Mouse (Mus musculus): Measurements from ENCODE around the gene Gm21870. TPM values are rescaled to one million over a fixed set of nuclear protein-coding genes. Genes with fewer than 3 reads are reported as not detected.
"Not testable (repeated sequence)": the region's sequence is repeated elsewhere in the genome, so short reads cannot be mapped to it uniquely, and the experiment has no call there.

The Gm21870 gene
- polyA plus RNA-seq (2014; fragmentation: Nextera tagmentation; extraction: Ambion mirVana), result not detected in 2 replicates

- H3K9me3 ChIP-seq (replicated peaks; ENCODE audit: control insufficient read depth, low read length); H3K4me3 ChIP-seq (ENCODE audit: low read depth, low read length); H3K27me3 ChIP-seq (ENCODE audit: control insufficient read depth, insufficient read depth, low read length); H3K4me2 ChIP-seq (ENCODE audit: low read depth, low read length); ATAC-seq (replicated peaks; ENCODE audit: insufficient number of reproducible peaks, low FRiP score, low TSS enrichment, low read depth); H3K4me1 ChIP-seq (ENCODE audit: control insufficient read depth, insufficient read depth, low read length); H3K27ac ChIP-seq (replicated peaks; ENCODE audit: low read depth, low read length); H3K9ac ChIP-seq (replicated peaks; ENCODE audit: low read length); DNase-seq (ENCODE audit: low spot score); H3K36me3 ChIP-seq (replicated peaks; ENCODE audit: control insufficient read depth, insufficient read depth, low read depth, low read length): not testable (repeated sequence)
Measured at GRCm38 (mm10) chrX:33986716-33987115, at the start of gene Gm21870. Gene Gm21870, minus strand, starts transcription at chrX:33986816.

- not testable (repeated sequence) for H3K9ac ChIP-seq (replicated peaks; ENCODE audit: low read length); ATAC-seq (replicated peaks; ENCODE audit: insufficient number of reproducible peaks, low FRiP score, low TSS enrichment, low read depth); H3K4me2 ChIP-seq (ENCODE audit: low read depth, low read length); H3K4me1 ChIP-seq (ENCODE audit: control insufficient read depth, insufficient read depth, low read length); DNase-seq (ENCODE audit: low spot score); H3K27me3 ChIP-seq (ENCODE audit: control insufficient read depth, insufficient read depth, low read length); H3K36me3 ChIP-seq (replicated peaks; ENCODE audit: control insufficient read depth, insufficient read depth, low read depth, low read length); H3K27ac ChIP-seq (replicated peaks; ENCODE audit: low read depth, low read length); H3K9me3 ChIP-seq (replicated peaks; ENCODE audit: control insufficient read depth, low read length); H3K4me3 ChIP-seq (ENCODE audit: low read depth, low read length)
- WGBS, result 67% methylated on average over 1 of the region's 4 CpGs
Measured at GRCm38 (mm10) chrX:33956440-33956839, 30.2 kb downstream of the Gm21870 start, which contains the start of gene Btbd35f6. Gene Btbd35f6, minus strand, starts transcription at chrX:33956540.

Other genes with a start within 250 kb of the Gm21870 start
- gene Btbd35f6, start 30.3 kb downstream of the Gm21870 start, polyA plus RNA-seq (2014; fragmentation: Nextera tagmentation; extraction: Ambion mirVana), result not detected in 2 replicates
- gene Btbd35f9, start 174.7 kb upstream of the Gm21870 start, polyA plus RNA-seq (2014; fragmentation: Nextera tagmentation; extraction: Ambion mirVana), result not detected in 2 replicates